Mouse (Mus musculus) forebrain, embryonic 10.5 days (tissue): ENCODE measurements around the gene Spice1. TPM values are rescaled to one million over a fixed set of nuclear protein-coding genes. Genes with fewer than 3 reads are reported as not detected.

ENCODE experiments used
- DNase-seq: peaks from one replicate; pipeline ENCODE4 v3.0.0-alpha.2; 2017; ENCODE audit warnings: low spot score; ENCODE audit errors: extremely low spot score
- H3K27ac ChIP-seq: fragments of 300-500 bp; sonication (generic); 2 replicates; pipeline ENCODE4 v1.5.1; 2016; ENCODE audit warnings: mild to moderate bottlenecking
- H3K27me3 ChIP-seq: fragments of 300-500 bp; sonication (generic); 2 replicates; pipeline ENCODE4 v1.6.1; 2016; ENCODE audit warnings: mild to moderate bottlenecking; ENCODE audit not compliant: poor library complexity, severe bottlenecking
- H3K36me3 ChIP-seq: fragments of 300-500 bp; sonication (generic); replicated peaks from 2 replicates; pipeline ENCODE4 v1.6.1; 2016; ENCODE audit warnings: mild to moderate bottlenecking, moderate library complexity
- H3K4me1 ChIP-seq: fragments of 300-500 bp; sonication (generic); 2 replicates; pipeline ENCODE4 v1.6.1; 2016
- H3K4me3 ChIP-seq: fragments of 300-500 bp; sonication (generic); 2 replicates; pipeline ENCODE4 v1.5.1; 2016; ENCODE audit warnings: mild to moderate bottlenecking, moderate library complexity
- H3K9me3 ChIP-seq: fragments of 300-500 bp; sonication (generic); 2 replicates; pipeline ENCODE4 v1.6.1; 2016; ENCODE audit warnings: mild to moderate bottlenecking, moderate library complexity
- WGBS: fragments of 180-500 bp; shearing (Covaris S2); methylation state at CpG from one replicate; pipeline ENCODE4 v1.1.7; 2016; 5-methylcytosine and 5-hydroxymethylcytosine counted together
- polyA plus RNA-seq: library from polyadenylated mRNA; unstranded; fragments of >200 nt; fragmentation: Nextera tagmentation; extraction: Ambion mirVana; gene quantifications from 2 replicates; pipeline ENCODE4 v1.2.1, GENCODE M21; 2016

Spice1 gene
- polyA plus RNA-seq, 1 experiment from 2014 or later = 32.4 TPM

- Histone ChIP-seq H3K27me3 (peaks cover 49% of the 10 kb centered on the region), H3K4me3 (peak overlapping the region; percentile 76), H3K9me3 (peaks cover 5% of the 10 kb centered on the region; the same call in 1 of the 2 replicates), H3K4me1 (peaks cover 25% of the 10 kb centered on the region), H3K27ac (peak overlapping the region; percentile 71), H3K36me3 (no peaks in the 10 kb centered on the region)
- peak; percentile 46 for DNase-seq
- WGBS = under 1% methylated on average over 60 of the region's 60 CpGs
Measured at GRCm38 (mm10) chr16:44331995-44332860, 14.7 kb upstream of the Spice1 start.

- H3K4me1 ChIP-seq = peaks cover 25% of the 10 kb centered on the region
- H3K9me3 ChIP-seq = peaks cover 5% of the 10 kb centered on the region; the same call in 1 of the 2 replicates
- DNase-seq = peak; percentile 35
- peaks cover 49% of the 10 kb centered on the region for H3K27me3 ChIP-seq
- WGBS = 7% methylated on average over 15 of the region's 15 CpGs
- H3K27ac ChIP-seq = peak within 1 kb of the TSS; percentile 71
- H3K36me3 ChIP-seq = no peaks in the 10 kb centered on the region
- peak within 1 kb of the TSS; percentile 76 for H3K4me3 ChIP-seq
Measured at GRCm38 (mm10) chr16:44332861-44333284, 14.0 kb upstream of the Spice1 start, which contains the start of gene Sidt1. Sidt1 (minus strand) TSS chr16:44333196.

- Histone ChIP-seq H3K4me3 (no peak overlapping the region), H3K27me3 (peaks cover 26% of the 10 kb centered on the region), H3K4me1 (peaks cover 9% of the 10 kb centered on the region), H3K27ac (no peak overlapping the region), H3K9me3 (no peaks in the 10 kb centered on the region), H3K36me3 (no peaks in the 10 kb centered on the region)
- DNase-seq = no peak
Measured at GRCm38 (mm10) chr16:44337541-44337940, 9.4 kb upstream of the Spice1 start.

- H3K36me3 ChIP-seq = no peaks in the 10 kb centered on the region
- WGBS = 95% methylated on average over 4 of the region's 4 CpGs
- DNase-seq = no peak
Measured at GRCm38 (mm10) chr16:44349801-44350397, 3.0 kb downstream of the Spice1 start.

GRCm38 (mm10) chr16:44356291-44356690 lies 9.4 kb downstream of the Spice1 start:
- Histone ChIP-seq H3K27me3 (no peaks in the 10 kb centered on the region), H3K4me1 (no peaks in the 10 kb centered on the region), H3K27ac (no peak overlapping the region), H3K36me3 (peaks cover 36% of the 10 kb centered on the region), H3K9me3 (no peaks in the 10 kb centered on the region), H3K4me3 (no peak overlapping the region)
- 86% methylated on average over 7 of the region's 7 CpGs for WGBS
- no peak for DNase-seq

More at GRCm38 (mm10) chr16:44349801-44350397, 3.0 kb downstream of the Spice1 start:
- H3K9me3 ChIP-seq = no peaks in the 10 kb centered on the region
- H3K27me3 ChIP-seq = no peaks in the 10 kb centered on the region
- no peak overlapping the region for H3K27ac ChIP-seq
- H3K4me1 ChIP-seq = peaks cover 28% of the 10 kb centered on the region
- H3K4me3 ChIP-seq = no peak overlapping the region

- Histone ChIP-seq H3K9me3 (no peaks in the 10 kb centered on the region), H3K4me3 (no peak overlapping the region), H3K27ac (no peak overlapping the region), H3K4me1 (no peaks in the 10 kb centered on the region), H3K36me3 (peaks cover 47% of the 10 kb centered on the region), H3K27me3 (no peaks in the 10 kb centered on the region)
- WGBS = 79% methylated on average over 4 of the region's 4 CpGs
- DNase-seq = no peak
Measured at GRCm38 (mm10) chr16:44357571-44358268, 10.8 kb downstream of the Spice1 start.

- H3K4me1 ChIP-seq = no peaks in the 10 kb centered on the region
- WGBS = 90% methylated on average over 10 of the region's 10 CpGs
- H3K36me3 ChIP-seq = peaks cover 66% of the 10 kb centered on the region
- H3K27ac ChIP-seq = no peak overlapping the region
- H3K9me3 ChIP-seq = no peaks in the 10 kb centered on the region
- H3K4me3 ChIP-seq = no peak overlapping the region
- no peaks in the 10 kb centered on the region for H3K27me3 ChIP-seq
- DNase-seq = no peak
Measured at GRCm38 (mm10) chr16:44361921-44362890, 15.3 kb downstream of the Spice1 start.

GRCm38 (mm10) chr16:44365522-44365921 lies 18.6 kb downstream of the Spice1 start:
- Histone ChIP-seq H3K27ac (no peak overlapping the region), H3K4me1 (no peaks in the 10 kb centered on the region), H3K27me3 (no peaks in the 10 kb centered on the region), H3K9me3 (no peaks in the 10 kb centered on the region), H3K36me3 (peaks cover 58% of the 10 kb centered on the region), H3K4me3 (no peak overlapping the region)
- no peak for DNase-seq
- 96% methylated on average over 7 of the region's 7 CpGs for WGBS

GRCm38 (mm10) chr16:44375459-44375858 lies 28.5 kb downstream of the Spice1 start:
- 91% methylated on average over 4 of the region's 4 CpGs for WGBS
- no peak for DNase-seq
- Histone ChIP-seq H3K9me3 (no peaks in the 10 kb centered on the region), H3K4me3 (no peak overlapping the region), H3K36me3 (peaks cover 62% of the 10 kb centered on the region), H3K27ac (no peak overlapping the region), H3K27me3 (no peaks in the 10 kb centered on the region), H3K4me1 (0 out of 2 replicates have a peak, but pooled peaks cover under 1% of the 10 kb centered on the region)

- peaks cover 24% of the 10 kb centered on the region for H3K4me1 ChIP-seq
- 77% methylated on average over 4 of the region's 4 CpGs for WGBS
- no peak overlapping the region for H3K4me3 ChIP-seq
- H3K27me3 ChIP-seq = no peaks in the 10 kb centered on the region
- no peaks in the 10 kb centered on the region for H3K9me3 ChIP-seq
- H3K36me3 ChIP-seq = peaks cover 41% of the 10 kb centered on the region
- DNase-seq = no peak
- H3K27ac ChIP-seq = no peak overlapping the region
Measured at GRCm38 (mm10) chr16:44380006-44380405, 33.1 kb downstream of the Spice1 start.

- Histone ChIP-seq H3K36me3 (peaks cover 55% of the 10 kb centered on the region), H3K4me3 (no peak overlapping the region), H3K9me3 (no peaks in the 10 kb centered on the region), H3K27ac (no peak overlapping the region), H3K4me1 (peaks cover 24% of the 10 kb centered on the region), H3K27me3 (no peaks in the 10 kb centered on the region)
- WGBS = 16% methylated on average over 5 of the region's 5 CpGs
- DNase-seq = no peak
Measured at GRCm38 (mm10) chr16:44381578-44381977, 34.7 kb downstream of the Spice1 start.

GRCm38 (mm10) chr16:44383549-44383948 lies 36.6 kb downstream of the Spice1 start:
- Histone ChIP-seq H3K27me3 (no peaks in the 10 kb centered on the region), H3K27ac (no peak overlapping the region), H3K36me3 (peaks cover 65% of the 10 kb centered on the region), H3K4me1 (peaks cover 24% of the 10 kb centered on the region), H3K9me3 (no peaks in the 10 kb centered on the region), H3K4me3 (no peak overlapping the region)
- no peak for DNase-seq
- WGBS = 27% methylated on average over 2 of the region's 2 CpGs
